Mouse (Mus musculus) cerebellum, postnatal 4 days (tissue): ENCODE results near the gene Ppox.
A peak's percentile ranks its signal among the peaks of the same experiment; 100 is the strongest.

Experiments
- DNase-seq, 2 experiments: peaks; one replicate each; pipeline ENCODE4 v3.0.0; 2022; ENCODE audit warnings: low spot score in 2 of 2, mixed read lengths in 1 of 2

The Ppox gene

DNA sequence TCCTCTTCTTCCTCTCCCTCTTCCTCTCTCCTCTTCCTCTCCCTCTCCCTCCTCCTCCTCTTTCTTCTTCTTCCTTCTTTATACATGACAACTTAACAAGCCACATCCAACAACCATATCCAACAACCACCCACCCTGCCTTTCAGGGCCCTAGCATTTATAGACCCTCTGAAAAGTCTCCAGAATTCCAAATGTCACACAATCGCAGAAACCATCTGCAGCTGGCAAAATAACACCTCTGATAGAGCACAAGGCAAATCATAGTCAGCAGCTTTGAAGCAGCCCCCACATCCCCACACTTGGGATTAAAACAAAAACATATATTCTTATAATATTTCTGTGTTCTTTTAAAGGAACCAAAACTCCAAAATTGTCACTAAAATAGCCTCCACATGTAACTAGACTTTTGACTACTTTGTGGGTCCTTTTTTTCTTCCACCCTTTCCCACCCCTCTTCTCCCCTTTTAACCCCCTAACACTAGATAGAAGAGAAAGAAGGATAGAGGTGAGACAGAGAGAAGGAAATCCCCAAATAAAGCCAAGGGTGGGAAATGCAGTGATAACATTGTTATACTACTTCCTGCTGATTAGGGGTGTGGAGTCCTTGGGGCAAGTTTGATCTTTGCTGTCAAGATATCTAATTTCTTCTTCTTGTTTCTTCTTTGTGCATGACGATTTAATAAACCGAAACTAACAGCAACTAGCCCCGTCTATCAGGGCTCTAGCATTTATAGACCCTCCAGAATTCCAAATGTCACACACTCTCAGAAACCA lies 14.8 kb downstream of the Ppox start:
- DNase-seq, result no peak

DNA sequence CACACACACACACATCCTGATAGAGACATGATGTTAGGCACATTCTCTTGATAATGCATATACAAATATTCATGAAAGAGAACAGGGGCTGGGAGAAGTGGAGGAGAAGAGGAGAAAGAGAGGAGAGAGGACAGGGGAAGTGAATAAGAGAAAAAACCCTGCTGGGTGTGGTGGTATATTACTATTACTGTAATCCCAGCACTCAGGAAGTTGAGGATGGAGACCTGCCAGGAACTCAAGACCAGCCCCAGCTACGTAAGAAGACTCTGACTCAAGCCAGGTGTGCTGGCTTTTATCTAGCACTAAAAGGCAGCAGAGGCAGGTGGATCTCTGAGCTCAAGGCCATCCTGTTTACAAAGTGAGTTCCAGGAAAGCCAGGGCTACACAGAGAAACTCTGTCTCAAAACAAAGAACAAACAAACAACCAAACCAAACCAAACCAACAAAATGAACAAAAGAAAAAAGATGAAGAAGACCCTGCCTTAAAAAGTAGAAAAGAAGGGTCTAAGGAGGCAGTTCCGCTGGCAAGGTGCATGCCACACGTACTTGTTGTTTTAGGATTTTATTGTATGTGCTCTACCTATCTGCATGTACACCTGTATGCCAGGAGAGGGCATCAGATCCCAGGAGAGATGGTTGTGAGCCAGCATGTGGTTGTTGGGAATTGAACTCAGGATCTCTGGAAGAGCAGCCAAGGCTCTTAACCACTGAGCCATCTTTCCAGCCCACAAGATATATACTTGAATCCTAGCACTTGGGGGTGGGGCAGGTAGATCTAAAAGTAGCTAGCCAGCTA lies 17.1 kb downstream of the Ppox start:
- DNase-seq, result no peak

DNA sequence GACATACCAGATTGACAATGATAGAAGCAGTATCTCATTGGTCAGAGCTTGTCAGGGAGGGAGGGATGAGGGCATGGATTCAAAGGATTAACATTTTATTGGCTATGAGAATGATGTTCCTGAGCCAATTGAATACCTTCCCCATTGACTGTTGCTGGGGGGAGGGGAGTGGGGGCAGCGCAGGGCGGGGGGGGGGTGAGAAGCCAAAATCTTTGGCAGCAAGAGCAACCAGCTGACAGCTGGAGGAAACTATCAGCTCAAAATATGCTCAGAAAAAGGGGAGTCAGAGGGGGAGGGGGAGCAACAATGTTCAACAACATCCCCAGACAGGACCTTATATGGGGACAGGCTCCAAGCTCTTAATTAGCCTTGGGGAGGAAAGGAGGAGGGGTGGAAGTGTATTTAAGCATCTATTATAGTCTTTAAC lies 17.8 kb downstream of the Ppox start:
- no peak for DNase-seq

DNA sequence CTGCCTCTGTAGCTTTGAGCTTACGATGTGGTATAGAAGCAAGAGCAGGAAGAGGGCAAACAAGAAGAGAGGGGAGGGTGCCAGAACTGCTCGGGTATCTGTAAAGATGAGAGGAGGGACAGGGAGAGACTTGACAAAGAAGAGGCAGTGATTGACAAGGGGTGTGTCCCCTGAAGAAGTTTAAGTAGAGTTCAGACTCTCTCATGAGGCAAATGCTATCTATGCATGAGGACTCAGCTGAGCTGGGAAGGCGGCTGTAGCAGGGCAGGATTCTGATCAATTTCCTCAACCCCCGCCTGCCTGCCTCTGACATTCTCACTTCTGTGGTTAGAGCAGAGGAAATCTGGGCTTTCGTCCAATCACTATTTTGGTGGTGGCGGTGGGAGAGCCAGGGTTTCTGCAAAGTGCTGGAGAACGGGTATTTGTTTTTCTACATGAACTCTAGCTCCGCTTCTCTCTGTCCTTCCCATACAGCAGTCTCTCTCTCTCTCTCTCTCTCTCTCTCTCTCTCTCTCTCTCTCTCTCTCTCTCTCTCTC lies 18.3 kb downstream of the Ppox start:
- peak in 1 of 2 experiments; percentile 67 for DNase-seq

DNA sequence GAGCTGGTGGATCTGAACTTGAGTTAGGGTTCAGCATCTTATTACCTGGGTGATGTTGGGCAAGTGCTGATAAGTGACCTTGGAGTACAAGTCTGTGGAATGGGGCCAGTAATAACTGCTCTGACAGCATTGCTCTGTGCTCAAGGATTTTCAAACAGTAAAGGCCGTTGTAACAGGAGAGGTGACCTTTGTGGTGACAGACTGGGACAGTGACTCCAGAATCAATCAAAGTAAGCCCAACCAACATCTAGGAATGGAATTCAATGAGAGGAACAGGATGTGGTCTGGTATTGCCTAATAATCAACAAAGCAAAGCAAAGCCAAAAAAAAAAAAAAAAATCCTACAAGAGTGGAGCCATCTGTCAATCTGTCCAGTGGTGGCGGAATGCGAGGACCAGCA lies 20.7 kb downstream of the Ppox start:
- no peak for DNase-seq

DNA sequence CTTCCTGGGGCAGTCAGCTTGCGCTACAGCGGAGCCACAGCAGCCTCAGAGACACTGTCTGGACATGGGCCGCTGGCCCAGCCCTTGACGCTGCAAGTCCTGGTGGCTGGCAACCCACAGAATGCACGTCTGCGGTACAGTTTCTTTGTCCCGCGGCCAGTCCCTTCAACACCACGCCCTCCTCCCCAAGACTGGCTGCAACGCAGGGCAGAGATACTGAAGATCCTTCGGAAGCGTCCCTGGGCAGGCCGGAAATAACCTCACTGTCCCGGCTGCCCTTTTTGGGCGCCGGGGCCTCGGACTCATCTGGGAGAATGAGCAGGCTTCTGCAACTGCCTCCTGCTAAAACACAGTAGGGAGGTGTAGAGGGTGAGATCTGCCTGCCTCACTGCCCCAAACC lies 22.1 kb downstream of the Ppox start:
- DNase-seq, result no peak

DNA sequence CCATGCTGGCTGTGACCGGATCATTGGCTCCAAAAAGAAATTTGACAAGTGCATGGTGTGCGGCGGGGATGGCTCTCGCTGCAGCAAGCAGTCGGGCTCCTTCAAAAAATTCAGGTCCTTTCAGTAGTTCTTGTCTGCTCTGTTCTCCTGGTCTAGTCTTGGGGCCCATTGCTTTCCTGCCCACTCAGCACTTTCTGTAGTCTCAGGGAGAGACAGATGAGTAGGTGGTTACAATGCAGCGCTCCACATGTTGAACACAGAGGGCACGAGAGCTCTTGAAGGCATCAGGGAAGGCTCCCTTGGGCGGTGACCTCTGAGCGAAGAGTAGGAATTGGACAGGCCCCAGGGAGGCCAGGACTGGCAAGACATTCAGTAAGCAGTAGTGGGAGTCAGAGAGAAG lies 23.2 kb downstream of the Ppox start:
- no peak for DNase-seq

DNA sequence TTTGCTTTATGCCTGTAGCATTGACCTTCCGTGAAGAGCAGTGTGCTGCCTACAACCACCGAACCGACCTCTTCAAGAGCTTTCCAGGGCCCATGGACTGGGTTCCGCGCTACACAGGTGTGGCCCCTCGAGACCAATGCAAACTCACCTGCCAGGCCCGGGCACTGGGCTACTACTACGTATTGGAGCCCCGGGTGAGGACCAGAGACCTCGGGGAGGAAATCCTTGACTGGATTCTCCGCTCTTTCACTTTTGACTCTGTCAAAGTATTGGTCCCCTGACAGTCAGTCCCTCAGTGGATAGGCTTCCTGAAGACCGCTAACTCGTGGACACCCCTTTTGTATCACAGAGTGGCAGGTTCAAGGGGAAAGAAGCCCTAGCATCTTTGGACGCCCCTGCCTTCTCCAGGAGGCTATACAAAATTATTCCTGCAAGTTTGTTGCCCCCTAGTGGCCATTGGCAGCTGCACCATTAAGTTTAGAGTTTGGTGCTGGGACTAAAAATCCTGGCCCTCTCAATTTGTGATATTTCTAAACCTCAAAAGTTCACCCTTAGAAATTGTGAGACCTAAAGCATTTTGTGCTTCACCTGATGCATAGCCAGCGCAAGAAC lies 23.9 kb downstream of the Ppox start:
- DNase-seq, result peak in 1 of 2 experiments; percentile 59

DNA sequence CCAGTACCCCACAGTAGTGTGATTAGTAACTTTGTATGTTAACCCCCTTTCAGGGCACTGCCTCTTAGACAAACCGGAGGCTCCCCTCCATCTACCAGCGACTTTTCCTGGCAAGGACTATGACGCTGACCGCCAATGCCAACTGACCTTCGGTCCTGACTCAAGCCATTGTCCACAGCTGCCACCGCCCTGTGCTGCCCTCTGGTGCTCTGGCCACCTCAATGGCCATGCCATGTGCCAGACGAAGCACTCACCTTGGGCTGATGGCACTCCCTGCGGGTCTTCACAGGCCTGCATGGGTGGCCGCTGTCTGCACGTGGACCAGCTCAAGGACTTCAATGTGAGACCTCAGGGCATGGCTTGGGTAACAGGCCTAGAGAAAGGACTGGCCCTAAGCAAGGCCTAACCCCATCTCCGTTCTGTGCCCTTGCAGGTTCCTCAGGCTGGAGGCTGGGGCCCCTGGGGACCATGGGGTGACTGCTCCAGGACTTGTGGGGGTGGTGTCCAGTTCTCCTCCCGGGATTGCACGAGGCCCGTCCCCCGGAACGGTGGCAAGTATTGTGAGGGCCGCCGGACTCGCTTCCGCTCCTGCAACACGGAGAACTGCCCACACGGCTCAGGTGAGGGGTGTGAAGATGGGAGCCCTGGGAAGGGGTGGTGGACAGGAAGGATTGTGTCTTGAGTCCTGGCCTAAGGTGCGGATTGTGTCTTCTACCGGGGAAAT lies 24.7 kb downstream of the Ppox start:
- DNase-seq, result no peak

DNA sequence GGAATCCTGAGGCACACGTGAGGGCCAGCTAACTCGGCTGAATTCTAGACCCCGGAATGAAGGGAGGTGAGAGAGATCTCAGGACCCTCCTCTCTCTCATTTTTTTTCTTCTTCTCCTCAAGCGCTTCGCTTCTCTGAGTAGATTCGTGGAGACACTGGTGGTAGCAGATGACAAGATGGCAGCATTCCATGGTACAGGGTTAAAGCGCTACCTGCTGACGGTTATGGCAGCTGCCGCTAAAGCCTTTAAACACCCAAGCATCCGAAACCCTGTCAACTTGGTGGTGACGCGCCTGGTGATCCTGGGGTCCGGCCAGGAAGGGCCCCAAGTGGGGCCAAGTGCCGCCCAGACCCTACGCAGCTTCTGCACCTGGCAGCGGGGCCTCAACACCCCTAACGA lies 28.6 kb downstream of the Ppox start:
- DNase-seq, result no peak

DNA sequence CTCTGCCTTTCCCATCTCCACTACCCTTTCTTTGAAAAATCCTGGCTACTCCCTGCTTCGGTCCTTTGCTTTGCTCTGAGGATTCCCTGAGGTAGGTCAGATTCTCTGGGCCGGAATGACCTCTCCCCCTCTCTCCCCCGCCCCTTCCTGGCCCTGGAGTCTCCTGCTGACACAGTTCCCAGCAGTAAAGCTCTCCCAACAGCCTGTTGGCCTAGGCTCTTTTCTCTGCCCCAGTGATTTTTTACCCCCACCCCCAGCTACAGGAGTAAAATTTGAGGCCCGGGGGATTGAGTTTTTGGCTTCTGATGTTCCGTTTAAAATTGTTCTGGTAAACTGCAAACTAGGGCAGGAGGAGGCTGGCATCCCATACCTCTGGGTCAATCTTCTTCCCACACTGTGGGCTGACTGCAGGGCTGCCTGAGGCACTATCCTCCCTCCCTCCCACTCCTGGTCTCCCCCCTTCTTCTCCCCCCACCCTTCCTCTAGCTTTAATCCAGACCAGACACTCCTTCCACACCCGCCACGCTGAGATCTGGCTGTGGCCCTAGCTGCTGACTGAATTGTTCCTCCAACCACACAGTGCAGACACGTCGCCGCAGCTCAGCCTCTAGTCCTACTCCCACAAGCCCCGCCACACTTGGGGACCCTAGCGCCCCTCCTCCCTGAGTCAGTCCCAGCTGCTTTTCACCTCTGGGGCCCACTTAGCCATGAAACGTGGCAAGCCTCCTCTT lies 29.2 kb downstream of the Ppox start:
- no peak for DNase-seq

DNA sequence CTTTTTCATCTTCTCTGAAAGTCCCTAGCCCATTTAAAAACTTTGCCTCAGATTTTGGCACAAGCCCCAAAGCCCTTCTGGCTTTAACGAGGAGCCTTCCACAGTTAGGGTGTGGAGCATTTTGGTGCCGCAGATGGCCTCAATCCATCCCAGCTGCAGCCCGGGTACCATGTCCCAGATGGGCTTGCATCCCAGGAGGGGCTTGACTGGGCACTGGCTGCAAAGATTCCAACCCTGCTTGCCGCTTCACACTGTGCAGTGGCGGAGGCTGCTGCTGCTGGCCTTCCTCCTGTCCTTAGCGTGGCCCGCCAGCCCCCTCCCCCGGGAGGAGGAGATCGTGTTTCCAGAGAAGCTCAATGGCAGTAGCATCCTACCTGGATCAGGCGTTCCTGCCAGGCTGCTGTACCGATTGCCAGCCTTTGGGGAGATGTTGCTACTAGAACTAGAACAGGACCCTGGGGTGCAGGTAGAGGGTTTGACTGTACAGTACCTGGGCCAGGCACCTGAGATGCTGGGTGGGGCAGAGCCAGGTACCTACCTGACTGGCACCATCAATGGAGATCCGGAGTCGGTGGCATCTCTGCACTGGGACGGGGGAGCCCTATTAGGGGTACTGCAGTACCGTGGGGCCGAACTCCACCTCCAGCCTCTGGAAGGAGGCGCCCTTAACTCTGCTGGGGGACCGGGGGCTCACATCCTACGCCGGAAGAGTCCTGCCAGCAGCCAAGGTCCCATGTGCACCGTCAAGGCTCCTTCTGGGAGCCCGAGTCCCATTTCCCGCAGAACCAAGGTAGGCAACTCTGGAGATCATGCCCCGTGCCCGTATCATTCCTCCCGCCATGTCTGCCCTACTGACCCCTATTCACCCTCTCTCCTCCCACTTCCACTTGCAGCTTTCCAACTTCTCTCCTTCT lies 30.0 kb downstream of the Ppox start, which contains the start of gene Ndufs2:
Ndufs2 (minus strand) TSS at position 709 of the 914 bp plus-strand sequence.
- peak in 1 of 2 experiments; percentile 55 for DNase-seq

DNA sequence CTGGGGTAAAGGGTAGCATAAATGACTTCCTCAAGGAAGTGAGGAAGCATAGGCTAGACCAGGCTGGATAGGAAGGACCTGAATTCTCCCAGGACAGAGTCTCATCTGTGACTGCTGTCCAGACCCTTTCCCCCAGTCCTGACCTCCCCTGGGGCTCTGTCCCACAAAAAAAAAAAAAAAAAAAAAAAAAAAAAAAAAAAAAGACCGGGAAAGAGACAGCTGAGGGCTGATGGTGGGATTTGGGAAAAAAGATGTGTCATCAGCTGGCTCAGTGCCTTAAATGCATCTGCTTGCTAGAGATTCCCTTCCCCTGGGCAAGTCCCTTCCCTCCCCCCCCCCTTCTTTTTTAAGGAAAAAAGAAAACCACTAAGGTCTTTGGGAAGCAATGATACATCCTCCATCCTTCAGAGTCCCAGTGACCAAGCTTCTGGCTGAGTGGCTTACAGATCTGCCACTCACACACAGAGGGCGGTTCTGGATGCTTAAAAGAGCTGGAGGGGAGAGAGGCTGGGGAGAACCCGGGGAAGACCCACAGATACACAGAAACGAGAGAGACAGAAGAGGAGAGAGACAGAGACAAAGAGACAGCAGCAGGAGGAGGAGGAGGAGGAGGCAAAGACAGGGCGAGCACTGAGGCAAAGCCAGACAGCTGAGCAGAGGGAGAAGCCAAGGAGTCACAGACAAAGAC lies 30.9 kb downstream of the Ppox start, which contains the start of gene Adamts4:
Adamts4 (plus strand) TSS at position 509 of the 688 bp plus-strand sequence.
- DNase-seq, result peak in 1 of 2 experiments; percentile 58

DNA sequence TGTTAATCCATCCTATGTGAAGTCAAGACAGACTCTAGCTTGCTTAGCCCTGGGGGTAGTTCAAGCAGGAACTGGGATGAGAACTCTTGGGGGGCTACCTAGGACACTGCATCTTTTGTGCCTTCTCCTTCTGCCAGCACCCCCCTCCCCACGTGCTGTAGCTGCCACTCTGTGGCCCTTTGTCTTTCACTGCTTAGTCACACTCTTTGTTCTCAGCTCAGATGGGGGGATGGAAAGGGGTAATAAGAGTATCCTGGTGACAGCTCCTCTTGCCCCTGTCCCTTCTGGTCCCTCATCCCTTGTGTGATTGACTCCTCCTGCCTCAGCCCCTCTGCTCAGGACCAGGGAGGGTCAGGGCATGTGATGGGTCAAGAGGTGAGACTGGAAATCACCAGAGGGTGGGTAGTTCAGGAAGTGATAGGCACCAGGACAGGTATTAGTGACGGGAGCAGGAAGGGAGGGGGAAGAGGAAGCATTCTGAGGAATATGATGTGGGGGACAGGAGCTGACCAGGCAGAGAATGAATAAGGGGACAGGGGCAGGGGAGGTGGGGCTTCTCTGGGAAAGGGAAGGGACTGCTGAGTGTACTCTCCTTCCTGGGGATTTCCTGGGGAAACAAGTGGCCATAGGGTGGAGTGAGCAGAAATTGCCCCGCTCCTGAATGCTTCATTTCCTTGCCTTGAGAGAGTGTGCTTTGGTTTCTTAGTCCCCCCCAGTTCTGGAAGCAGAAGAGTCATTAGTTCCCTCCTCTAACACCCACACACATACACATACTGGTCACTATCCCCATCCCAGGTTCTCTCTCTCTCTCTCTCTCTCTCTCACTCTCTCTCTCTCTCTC lies 32.4 kb downstream of the Ppox start:
- DNase-seq, result no peak

DNA sequence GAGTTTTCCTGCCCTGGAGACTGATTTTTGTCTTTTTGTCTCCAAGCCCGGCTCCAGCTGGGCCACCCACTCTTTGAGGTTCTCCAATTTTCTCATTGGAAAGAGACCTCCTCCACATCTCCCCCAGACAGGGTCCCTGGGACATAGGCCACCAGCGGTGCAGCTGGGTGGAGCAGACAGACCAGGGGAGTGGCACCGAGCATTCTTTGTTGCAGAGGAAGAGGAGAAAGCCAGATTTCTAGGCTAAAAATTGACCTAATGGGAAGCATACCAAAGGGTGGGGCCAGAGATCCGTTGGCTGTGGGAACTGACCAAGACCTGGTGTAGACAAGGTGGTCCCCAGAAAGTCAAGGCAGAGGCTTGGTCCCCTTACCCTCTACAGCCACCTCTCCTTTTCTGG lies 33.1 kb downstream of the Ppox start:
- no peak for DNase-seq

DNA sequence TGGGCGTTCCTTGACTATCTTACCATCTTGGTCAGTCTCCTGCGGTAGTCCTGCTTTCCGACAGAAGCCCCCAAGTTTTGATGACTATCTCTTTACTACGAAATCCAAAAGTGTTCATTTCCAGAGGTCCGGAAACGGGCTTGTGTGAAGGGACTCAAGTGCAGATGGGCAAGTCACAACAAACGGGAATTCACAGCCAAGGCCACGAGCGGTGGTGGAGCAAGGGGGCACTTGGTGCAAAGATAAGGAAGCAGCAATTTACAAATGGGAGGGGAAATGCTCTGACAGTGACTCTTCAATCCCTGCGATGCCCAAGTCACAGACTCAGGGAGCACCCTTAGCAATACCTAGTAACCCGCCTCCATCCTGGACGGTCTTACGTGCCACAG lies 33.5 kb downstream of the Ppox start:
- DNase-seq, result no peak

DNA sequence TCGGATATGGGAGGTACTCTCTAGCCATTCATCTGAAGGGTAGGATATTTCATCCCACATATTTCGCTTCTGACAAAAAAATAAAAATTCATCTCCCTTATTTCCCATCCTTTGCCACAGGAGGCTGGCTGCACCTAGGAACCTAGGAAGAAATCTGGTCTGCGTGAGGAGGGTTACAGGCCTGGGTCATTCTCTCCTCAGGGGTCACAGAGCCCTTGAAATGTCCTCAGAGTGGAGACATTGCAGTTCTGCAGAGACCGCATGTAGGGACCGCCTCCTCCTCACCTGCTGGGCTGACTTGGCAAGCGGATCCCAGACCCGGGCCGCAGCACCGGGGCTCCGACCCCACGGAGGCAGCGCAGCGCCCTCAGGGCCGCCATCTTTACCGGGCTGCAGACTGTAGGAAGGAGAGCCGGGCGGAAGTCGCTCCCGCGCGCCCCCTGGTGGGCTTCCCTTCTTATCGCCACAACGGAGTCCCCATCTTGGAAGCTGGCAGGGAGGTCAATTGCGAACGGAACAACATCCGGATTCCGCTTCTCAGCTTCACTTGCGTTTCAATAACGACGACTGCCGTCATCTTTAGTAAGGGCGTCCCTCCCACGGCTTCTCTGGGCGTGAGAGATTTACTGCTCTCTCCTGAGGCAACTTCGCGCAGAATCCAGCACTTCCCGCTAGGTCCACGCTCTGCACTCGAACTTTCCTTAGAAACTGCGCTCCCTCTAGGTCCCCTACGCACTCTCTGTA lies 34.1 kb downstream of the Ppox start:
- peak; percentile 93 to 98 for DNase-seq

DNA sequence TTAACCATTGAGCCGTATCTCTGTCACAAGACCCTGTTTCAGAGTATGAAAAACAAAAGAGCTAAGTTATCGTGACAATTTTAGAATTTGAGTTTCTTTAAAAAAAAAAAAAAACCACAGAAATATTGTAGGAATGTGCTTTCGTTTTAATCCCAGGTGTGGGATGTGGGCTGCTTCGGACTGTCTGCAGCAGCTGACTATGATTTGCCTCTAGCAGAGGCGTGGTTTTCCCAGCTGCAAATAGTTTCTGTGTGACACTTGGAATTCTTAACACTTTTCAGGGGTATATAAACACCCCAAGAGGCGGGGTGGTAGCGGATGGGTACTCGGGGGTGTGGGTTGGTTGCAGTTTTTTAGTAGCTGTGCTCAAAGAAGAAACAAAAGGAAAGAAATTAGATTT lies 35.6 kb downstream of the Ppox start:
- no peak for DNase-seq
